Mouse (Mus musculus) kidney, postnatal 0 days (tissue): ENCODE data around the gene Krt16. TPM values are rescaled to one million over a fixed set of nuclear protein-coding genes. Genes with fewer than 3 reads are reported as not detected.

ENCODE experiments used
- ATAC-seq: fragments of 200-750 bp; cut with Nextera tagmentation; replicated peaks from 2 replicates; pipeline ENCODE4 v1.8.0; 2017; ENCODE audit warnings: low read depth, moderate number of reproducible peaks, moderate TSS enrichment, moderate library complexity; ENCODE audit not compliant: low FRiP score
- DNase-seq: peaks from one replicate; pipeline ENCODE4 v3.0.0-alpha.2; 2016; ENCODE audit warnings: low spot score
- H3K27ac ChIP-seq: fragments of 300-500 bp; sonication (generic); 2 replicates; pipeline ENCODE4 v1.5.1; 2014; ENCODE audit warnings: mild to moderate bottlenecking
- H3K27me3 ChIP-seq: fragments of 300-500 bp; sonication (generic); 2 replicates; pipeline ENCODE4 v1.6.1; 2014; ENCODE audit warnings: low read length, mixed read lengths; ENCODE audit not compliant: insufficient read depth
- H3K36me3 ChIP-seq: fragments of 300-500 bp; sonication (generic); 2 replicates; pipeline ENCODE4 v1.6.1; 2014; ENCODE audit warnings: low read length, mixed read lengths; ENCODE audit not compliant: insufficient read depth
- H3K4me1 ChIP-seq: fragments of 300-500 bp; sonication (generic); replicated peaks from 2 replicates; pipeline ENCODE4 v1.6.1; 2014; ENCODE audit warnings: antibody characterized with exemption, low read length, mixed read lengths; ENCODE audit not compliant: insufficient read depth
- H3K4me2 ChIP-seq: fragments of 300-500 bp; sonication (generic); 2 replicates; pipeline ENCODE4 v1.6.1; 2014; ENCODE audit warnings: mild to moderate bottlenecking, low read length, moderate library complexity, mixed read lengths
- H3K4me3 ChIP-seq: fragments of 300-500 bp; sonication (generic); replicated peaks from 2 replicates; pipeline ENCODE4 v1.5.1; 2014; ENCODE audit warnings: low read depth, low read length
- H3K9ac ChIP-seq: fragments of 300-500 bp; sonication (generic); 2 replicates; pipeline ENCODE4 v1.6.1; 2014; ENCODE audit warnings: low read depth, low read length
- H3K9me3 ChIP-seq: fragments of 300-500 bp; sonication (generic); replicated peaks from 2 replicates; pipeline ENCODE4 v1.6.1; 2016; ENCODE audit warnings: low read length, inconsistent platforms, mixed read lengths
- CTCF ChIP-seq: IDR thresholded peaks from 2 replicates; pipeline ENCODE4 v1.5.1; 2016; ENCODE audit warnings: antibody characterized with exemption, low read depth, mild to moderate bottlenecking, moderate library complexity
- WGBS: fragments of 180-500 bp; shearing (Covaris S2); extraction: QIAGEN DNeasy Blood & Tissue Kit; methylation state at CpG from one replicate; pipeline ENCODE4 v1.1.7; 2014; 5-methylcytosine and 5-hydroxymethylcytosine counted together
- polyA plus RNA-seq: library from polyadenylated mRNA; unstranded; fragments of >200 nt; fragmentation: Nextera tagmentation; extraction: Ambion mirVana; gene quantifications from 2 replicates; pipeline ENCODE4 v1.2.1, GENCODE M21; 2015

Krt16 gene
- polyA plus RNA-seq, 1 experiment from 2014 or later = not detected

- Histone ChIP-seq H3K4me3 (no peak overlapping the region), H3K27ac (no peak overlapping the region), H3K36me3 (no peaks in the 10 kb centered on the region), H3K9ac (no peak overlapping the region), H3K4me2 (no peak overlapping the region), H3K9me3 (no peaks in the 10 kb centered on the region), H3K27me3 (no peaks in the 10 kb centered on the region), H3K4me1 (no peaks in the 10 kb centered on the region)
- ATAC-seq = no peak
- 84% methylated on average over 4 of the region's 4 CpGs for WGBS
- TF ChIP-seq CTCF = no peak
- no peak for DNase-seq
Measured at GRCm38 (mm10) chr11:100219304-100219703, 29.4 kb downstream of the Krt16 start.

GRCm38 (mm10) chr11:100208542-100208941 is 40.2 kb downstream of the Krt16 start:
- H3K4me3 ChIP-seq = no peak overlapping the region
- no peaks in the 10 kb centered on the region for H3K9me3 ChIP-seq
- DNase-seq (no peak), ATAC-seq (no peak)
- TF ChIP-seq CTCF = no peak
- no peaks in the 10 kb centered on the region for H3K4me1 ChIP-seq
- no peaks in the 10 kb centered on the region for H3K27me3 ChIP-seq
- WGBS = 48% methylated on average over 6 of the region's 6 CpGs
- H3K36me3 ChIP-seq = no peaks in the 10 kb centered on the region
- H3K4me2 ChIP-seq = no peak overlapping the region
- no peak overlapping the region for H3K9ac ChIP-seq
- no peak overlapping the region for H3K27ac ChIP-seq

- H3K4me1 ChIP-seq = no peaks in the 10 kb centered on the region
- H3K27ac ChIP-seq = no peak within 1 kb of the TSS
- H3K4me2 ChIP-seq = no peak within 1 kb of the TSS
- H3K27me3 ChIP-seq = no peaks in the 10 kb centered on the region
- DNase-seq (no peak), ATAC-seq (no peak)
- no peak within 1 kb of the TSS for H3K4me3 ChIP-seq
- no peak within 1 kb of the TSS for H3K9ac ChIP-seq
- no peaks in the 10 kb centered on the region for H3K36me3 ChIP-seq
- no peaks in the 10 kb centered on the region for H3K9me3 ChIP-seq
- WGBS = 72% methylated on average over 8 of the region's 8 CpGs
- TF ChIP-seq CTCF = no peak
Measured at GRCm38 (mm10) chr11:100207498-100207897, 41.2 kb downstream of the Krt16 start, which contains the start of gene Krt14. TSS of gene Krt14 (minus strand) at chr11:100207548.

GRCm38 (mm10) chr11:100203448-100203847 is 45.3 kb downstream of the Krt16 start:
- Histone ChIP-seq H3K4me2 (no peak overlapping the region), H3K4me3 (no peak overlapping the region), H3K27me3 (no peaks in the 10 kb centered on the region), H3K36me3 (no peaks in the 10 kb centered on the region), H3K9me3 (no peaks in the 10 kb centered on the region), H3K27ac (no peak overlapping the region), H3K4me1 (no peaks in the 10 kb centered on the region), H3K9ac (no peak overlapping the region)
- no peak for TF ChIP-seq CTCF
- DNase-seq = peak; percentile 92
- no peak for ATAC-seq
- 8% methylated on average over 6 of the region's 6 CpGs for WGBS

- H3K4me2 ChIP-seq = no peak overlapping the region
- TF ChIP-seq CTCF = no peak
- no peak overlapping the region for H3K4me3 ChIP-seq
- DNase-seq (no peak), ATAC-seq (no peak)
- H3K27ac ChIP-seq = no peak overlapping the region
- H3K36me3 ChIP-seq = no peaks in the 10 kb centered on the region
- H3K9ac ChIP-seq = no peak overlapping the region
- WGBS = 83% methylated on average over 4 of the region's 4 CpGs
- H3K4me1 ChIP-seq = no peaks in the 10 kb centered on the region
- no peaks in the 10 kb centered on the region for H3K27me3 ChIP-seq
- H3K9me3 ChIP-seq = no peaks in the 10 kb centered on the region
Measured at GRCm38 (mm10) chr11:100202906-100203305, 45.8 kb downstream of the Krt16 start.

GRCm38 (mm10) chr11:100200104-100200820 is 48.4 kb downstream of the Krt16 start:
- H3K36me3 ChIP-seq = no peaks in the 10 kb centered on the region
- 47% methylated on average over 8 of the region's 8 CpGs for WGBS
- peak; percentile 58 for TF ChIP-seq CTCF

More at GRCm38 (mm10) chr11:100200104-100200820, 48.4 kb downstream of the Krt16 start:
- no peak for ATAC-seq
- no peak overlapping the region for H3K4me3 ChIP-seq
- no peaks in the 10 kb centered on the region for H3K4me1 ChIP-seq
- H3K27me3 ChIP-seq = no peaks in the 10 kb centered on the region
- H3K4me2 ChIP-seq = no peak overlapping the region
- no peak overlapping the region for H3K27ac ChIP-seq
- DNase-seq = peak; percentile 18
- no peak overlapping the region for H3K9ac ChIP-seq
- H3K9me3 ChIP-seq = no peaks in the 10 kb centered on the region
